Mouse (Mus musculus) gastrocnemius, postnatal 14 days (tissue): ENCODE results near the gene Mettl7a1. TPM values are rescaled to one million over a fixed set of nuclear protein-coding genes. Genes with fewer than 3 reads are reported as not detected.
"Not testable (repeated sequence)": the region's sequence is repeated elsewhere in the genome, so short reads cannot be mapped to it uniquely, and the experiment has no call there.

Experiments
- DNase-seq: peaks from one replicate; pipeline ENCODE4 v3.0.0; 2021; ENCODE audit warnings: mixed read lengths
- intact Hi-C: fragments of 180-260 bp; cut with DNase I; formaldehyde crosslinking; loops from one replicate; pipeline ENCODE4 v1.15.1; 2025; ENCODE audit warnings: low total_unique reads
- long read RNA-seq, 2 experiments: library from polyadenylated mRNA; stranded (forward); transcript quantifications; one replicate each; pipeline ENCODE4 v2.0.0; 2021
- total RNA-seq, 2 experiments: library from RNA; stranded (reverse); gene quantifications; 2 replicates each; pipeline ENCODE4 v1.2.3; 2021

Gene Mettl7a1
- total RNA-seq, result 10 to 100 TPM; 18.5 to 23.0 TPM
- long read RNA-seq, experiment 1, partial matches to known transcripts, result 0 of 6 reads
- long read RNA-seq, experiment 1, other reads (novel, unspliced or antisense), result 3 of 6 reads
- long read RNA-seq, experiment 2, partial matches to known transcripts, result 0 of 7 reads
- long read RNA-seq, experiment 2, other reads (novel, unspliced or antisense), result 4 of 7 reads

- peak; percentile 88 for DNase-seq
- intact Hi-C loops, result no loop called here
Observed at GRCm38 (mm10) chr15:100304019-100304991, at the start of gene Mettl7a1. Mettl7a1 (plus strand) TSS chr15:100304140.

GRCm38 (mm10) chr15:100256386-100256785 lies 47.6 kb upstream of the Mettl7a1 start:
- intact Hi-C loops, result no loop called here
- DNase-seq, result no peak

- intact Hi-C loops, result no loop called here
- DNase-seq, result no peak
Observed at GRCm38 (mm10) chr15:100257305-100257704, 46.6 kb upstream of the Mettl7a1 start.

GRCm38 (mm10) chr15:100258646-100259425 lies 45.1 kb upstream of the Mettl7a1 start:
- intact Hi-C loops, result no loop called here
- no peak for DNase-seq

GRCm38 (mm10) chr15:100260351-100260750 lies 43.6 kb upstream of the Mettl7a1 start:
- DNase-seq, result not testable (repeated sequence)
- intact Hi-C loops, result loop anchor here (10.0 kb wide), 1 partner anchor 114 kb away; no protein-coding TSS in a partner anchor

- intact Hi-C loops, result loop anchor here (10.0 kb wide), 1 partner anchor 111 kb away; no protein-coding TSS in a partner anchor
- DNase-seq, result no peak
Observed at GRCm38 (mm10) chr15:100263246-100263905, 40.6 kb upstream of the Mettl7a1 start.

GRCm38 (mm10) chr15:100265586-100266325 lies 38.2 kb upstream of the Mettl7a1 start:
- no peak for DNase-seq
- intact Hi-C loops, result loop anchor here (5.0 to 10.0 kb wide), 2 partner anchors 109 to 192 kb away; no protein-coding TSS in a partner anchor

- intact Hi-C loops, result loop anchor here (5.0 to 10.0 kb wide), 2 partner anchors 106 to 188 kb away; no protein-coding TSS in a partner anchor
- DNase-seq, result no peak
Observed at GRCm38 (mm10) chr15:100268916-100269315, 35.0 kb upstream of the Mettl7a1 start.

- intact Hi-C loops, result loop anchor here (5.0 to 10.0 kb wide), 2 partner anchors 105 to 188 kb away; no protein-coding TSS in a partner anchor
- DNase-seq, result no peak
Observed at GRCm38 (mm10) chr15:100269776-100270175, 34.2 kb upstream of the Mettl7a1 start.

- intact Hi-C loops, DNase-seq: not testable (repeated sequence)
Observed at GRCm38 (mm10) chr15:100270609-100271008, 33.3 kb upstream of the Mettl7a1 start.

GRCm38 (mm10) chr15:100271411-100271810 lies 32.5 kb upstream of the Mettl7a1 start:
- no peak for DNase-seq
- intact Hi-C loops, result no loop called here

GRCm38 (mm10) chr15:100273791-100274308 lies 30.1 kb upstream of the Mettl7a1 start:
- DNase-seq, intact Hi-C loops: not testable (repeated sequence)

GRCm38 (mm10) chr15:100274790-100275559 lies 29.0 kb upstream of the Mettl7a1 start:
- no peak for DNase-seq
- intact Hi-C loops, result no loop called here

- intact Hi-C loops, result no loop called here
- DNase-seq, result no peak
Observed at GRCm38 (mm10) chr15:100276403-100276802, 27.5 kb upstream of the Mettl7a1 start.

- intact Hi-C loops, result no loop called here
Observed at GRCm38 (mm10) chr15:100277586-100277985, 26.4 kb upstream of the Mettl7a1 start.

GRCm38 (mm10) chr15:100280626-100281025 lies 23.3 kb upstream of the Mettl7a1 start, which contains the start of gene Tmprss12:
Tmprss12 (plus strand) TSS chr15:100280837.
- intact Hi-C loops, result no loop called here
- DNase-seq, result no peak

More at GRCm38 (mm10) chr15:100277586-100277985, 26.4 kb upstream of the Mettl7a1 start:
- DNase-seq, result no peak

- intact Hi-C loops, result no loop called here
- no peak for DNase-seq
Observed at GRCm38 (mm10) chr15:100288980-100289379, 15.0 kb upstream of the Mettl7a1 start.
